Mouse (Mus musculus) kidney, embryonic 14.5 days (tissue): ENCODE measurements around the gene Vipr2. TPM values are rescaled to one million over a fixed set of nuclear protein-coding genes. Genes with fewer than 3 reads are reported as not detected.

ENCODE experiments used
- ATAC-seq: fragments of 200-750 bp; cut with Nextera tagmentation; 2 replicates; pipeline ENCODE4 v1.8.0; 2017; ENCODE audit warnings: moderate number of reproducible peaks, mild to moderate bottlenecking, moderate TSS enrichment, moderate library complexity; ENCODE audit not compliant: low FRiP score, low TSS enrichment
- H3K27ac ChIP-seq: fragments of 300-500 bp; sonication (generic); 2 replicates; pipeline ENCODE4 v1.5.1; 2014; ENCODE audit warnings: low read depth, mild to moderate bottlenecking, low read length, moderate library complexity, mixed read lengths
- H3K27me3 ChIP-seq: fragments of 300-500 bp; sonication (generic); 2 replicates; pipeline ENCODE4 v1.6.1; 2014; ENCODE audit warnings: mild to moderate bottlenecking, low read length; ENCODE audit not compliant: control insufficient read depth, insufficient read depth
- H3K36me3 ChIP-seq: fragments of 300-500 bp; sonication (generic); 2 replicates; pipeline ENCODE4 v1.6.1; 2014; ENCODE audit warnings: low read length, mixed read lengths; ENCODE audit not compliant: control insufficient read depth, insufficient read depth
- H3K4me1 ChIP-seq: fragments of 300-500 bp; sonication (generic); 2 replicates; pipeline ENCODE4 v1.6.1; 2014; ENCODE audit warnings: low read length, mixed read lengths; ENCODE audit not compliant: control insufficient read depth, insufficient read depth
- H3K4me2 ChIP-seq: fragments of 300-500 bp; sonication (generic); replicated peaks from 2 replicates; pipeline ENCODE4 v1.6.1; 2014; ENCODE audit warnings: low read depth, mild to moderate bottlenecking, low read length
- H3K4me3 ChIP-seq: fragments of 300-500 bp; sonication (generic); 2 replicates; pipeline ENCODE4 v1.5.1; 2014; ENCODE audit warnings: mild to moderate bottlenecking, low read length
- H3K9ac ChIP-seq: fragments of 300-500 bp; sonication (generic); 2 replicates; pipeline ENCODE4 v1.6.1; 2014; ENCODE audit warnings: low read depth, mild to moderate bottlenecking, low read length, moderate library complexity
- H3K9me3 ChIP-seq: fragments of 300-500 bp; sonication (generic); 2 replicates; pipeline ENCODE4 v1.6.1; 2016; ENCODE audit warnings: low read length; ENCODE audit not compliant: control insufficient read depth
- WGBS: fragments of 180-500 bp; shearing (Covaris S2); extraction: QIAGEN DNeasy Blood & Tissue Kit; methylation state at CpG from one replicate; pipeline ENCODE4 v1.1.7; 2014; 5-methylcytosine and 5-hydroxymethylcytosine counted together
- polyA plus RNA-seq: library from polyadenylated mRNA; unstranded; fragments of >200 nt; fragmentation: Nextera tagmentation; extraction: Ambion mirVana; gene quantifications from 2 replicates; pipeline ENCODE4 v1.2.1, GENCODE M21; 2014

Gene Vipr2
- polyA plus RNA-seq, 1 experiment from 2014 or later: 1.4 TPM

DNA sequence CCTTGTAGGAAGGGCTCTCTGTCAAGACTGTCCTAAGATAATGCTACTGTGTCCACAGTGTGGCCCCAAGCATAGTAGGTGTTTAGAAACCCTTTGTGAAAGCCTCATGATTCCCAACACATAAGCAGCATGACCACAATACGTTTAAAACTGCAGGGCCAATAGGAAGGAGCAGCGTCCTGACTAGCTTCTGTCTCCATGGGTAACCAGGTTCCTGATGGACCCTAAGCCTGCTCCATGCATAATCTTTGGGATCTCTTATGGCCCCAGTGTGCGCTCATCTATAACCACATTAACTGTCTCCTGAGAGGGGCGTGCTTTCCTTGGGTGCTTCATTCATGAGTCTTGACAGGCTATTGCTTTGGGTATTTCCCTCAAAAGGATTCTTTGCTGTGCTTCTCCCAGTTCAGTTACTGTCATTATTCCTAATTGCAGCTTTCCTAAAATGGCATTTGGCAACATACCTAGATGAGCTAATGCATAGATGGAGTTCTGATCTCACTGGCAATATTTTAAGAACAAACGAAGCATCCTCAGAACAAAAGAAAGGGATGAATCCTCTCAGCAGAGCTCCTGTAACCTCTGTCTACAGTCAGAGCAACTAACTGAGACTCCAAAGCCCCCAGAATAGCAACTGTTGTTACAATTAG is 9.6 kb downstream of the Vipr2 start:
- Histone ChIP-seq H3K4me1 (no peaks in the 10 kb centered on the region), H3K4me2 (no peak overlapping the region), H3K27ac (no peak overlapping the region), H3K27me3 (no peaks in the 10 kb centered on the region), H3K9me3 (no peaks in the 10 kb centered on the region), H3K9ac (no peak overlapping the region), H3K4me3 (no peak overlapping the region), H3K36me3 (no peaks in the 10 kb centered on the region)
- WGBS: 81% methylated on average over 5 of the region's 5 CpGs
- no peak for ATAC-seq

DNA sequence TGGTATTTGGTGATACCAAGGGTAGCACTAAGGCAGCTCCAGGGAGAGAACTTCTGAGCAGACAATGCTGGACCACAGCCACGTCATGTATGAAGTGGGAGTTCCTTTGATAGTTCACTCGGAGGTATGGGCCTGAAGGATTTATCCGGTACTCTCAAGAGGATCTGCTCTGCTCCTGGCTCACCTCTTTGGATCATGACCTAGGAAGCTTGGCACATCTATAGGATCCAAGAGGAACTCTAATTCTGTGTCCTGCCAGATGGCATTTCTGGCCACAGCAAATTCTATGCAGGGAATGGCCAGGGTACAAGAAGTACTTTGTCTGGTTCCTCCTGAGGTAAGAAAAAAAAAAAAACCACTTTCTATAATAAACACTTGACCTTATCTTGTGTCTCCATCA is 12.3 kb downstream of the Vipr2 start:
- Histone ChIP-seq H3K27ac (no peak overlapping the region), H3K9ac (no peak overlapping the region), H3K4me1 (no peaks in the 10 kb centered on the region), H3K4me2 (no peak overlapping the region), H3K9me3 (no peaks in the 10 kb centered on the region), H3K36me3 (no peaks in the 10 kb centered on the region), H3K27me3 (no peaks in the 10 kb centered on the region), H3K4me3 (no peak overlapping the region)
- WGBS: 86% methylated on average over 3 of the region's 3 CpGs
- no peak for ATAC-seq

DNA sequence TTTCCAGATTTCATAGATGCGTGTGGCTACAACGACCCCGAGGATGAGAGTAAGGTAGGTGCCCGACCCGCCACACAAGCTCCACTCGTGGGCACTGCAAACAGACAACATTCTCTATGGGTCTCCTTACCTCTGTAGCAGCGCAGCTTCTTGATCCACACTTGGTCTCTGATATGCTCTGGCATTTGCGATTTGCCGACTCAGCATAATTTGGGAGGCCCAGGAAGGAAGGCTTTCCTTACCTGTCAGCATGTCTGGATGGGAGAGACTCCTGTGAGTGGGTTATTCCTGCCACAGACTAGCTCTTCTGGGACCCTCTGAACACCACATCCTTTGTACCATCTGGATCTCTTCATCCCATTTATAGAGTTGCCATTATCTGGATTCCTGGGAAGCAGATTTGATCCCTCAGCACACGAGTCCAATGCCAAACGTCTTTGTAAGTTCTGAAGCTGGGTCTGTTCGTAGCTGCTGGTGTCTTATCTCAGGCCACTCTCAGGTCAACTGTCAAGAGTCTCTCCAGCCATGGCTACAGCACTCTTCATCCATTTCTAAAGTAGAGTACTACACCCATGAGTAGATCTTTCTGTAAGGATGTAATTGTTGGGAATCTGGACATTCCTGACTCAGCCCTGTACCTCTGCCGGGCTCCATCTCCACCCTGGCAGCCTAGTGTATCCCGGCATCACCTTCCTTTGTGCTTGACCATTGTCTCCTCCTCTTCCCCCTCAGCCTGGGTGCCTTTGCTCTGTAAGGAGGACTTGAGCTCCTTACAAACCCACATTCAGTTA is 17.4 kb downstream of the Vipr2 start:
- Histone ChIP-seq H3K4me3 (no peak overlapping the region), H3K36me3 (no peaks in the 10 kb centered on the region), H3K9ac (no peak overlapping the region), H3K4me2 (no peak overlapping the region), H3K27ac (no peak overlapping the region), H3K4me1 (no peaks in the 10 kb centered on the region), H3K27me3 (no peaks in the 10 kb centered on the region), H3K9me3 (no peaks in the 10 kb centered on the region)
- 87% methylated on average over 14 of the region's 14 CpGs for WGBS
- no peak for ATAC-seq

DNA sequence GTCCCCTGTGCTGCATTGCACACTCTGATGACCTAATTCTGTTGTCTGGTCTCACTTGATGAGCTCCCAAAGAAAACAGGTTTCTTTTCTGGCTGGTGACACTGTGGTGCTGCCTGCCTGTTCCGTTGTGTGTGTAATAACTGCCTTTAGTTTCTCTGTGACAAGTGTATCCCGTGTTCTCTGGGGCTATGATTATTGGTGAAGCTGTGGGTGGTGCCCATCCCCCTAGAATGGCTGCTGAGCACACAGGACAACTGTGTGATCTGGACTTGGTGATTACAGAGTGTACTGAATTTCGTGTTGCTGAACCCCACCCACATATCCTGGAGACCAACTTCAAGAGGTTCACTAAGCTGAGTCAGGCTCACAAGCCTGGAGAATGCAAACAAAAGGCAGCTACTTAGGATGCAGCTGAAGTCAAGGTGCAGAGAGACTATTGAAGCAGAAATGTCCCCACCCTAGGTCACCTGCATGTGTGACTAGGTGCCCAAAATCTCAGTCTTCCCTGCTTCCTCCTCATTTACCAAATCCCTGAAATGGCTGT is 18.9 kb downstream of the Vipr2 start:
- no peak overlapping the region for H3K27ac ChIP-seq
- H3K9ac ChIP-seq: no peak overlapping the region
- H3K27me3 ChIP-seq: no peaks in the 10 kb centered on the region
- ATAC-seq: no peak
- H3K4me2 ChIP-seq: no peak overlapping the region
- 66% methylated on average over 3 of the region's 3 CpGs for WGBS
- H3K4me3 ChIP-seq: no peak overlapping the region
- no peaks in the 10 kb centered on the region for H3K9me3 ChIP-seq
- H3K4me1 ChIP-seq: no peaks in the 10 kb centered on the region
- no peaks in the 10 kb centered on the region for H3K36me3 ChIP-seq

DNA sequence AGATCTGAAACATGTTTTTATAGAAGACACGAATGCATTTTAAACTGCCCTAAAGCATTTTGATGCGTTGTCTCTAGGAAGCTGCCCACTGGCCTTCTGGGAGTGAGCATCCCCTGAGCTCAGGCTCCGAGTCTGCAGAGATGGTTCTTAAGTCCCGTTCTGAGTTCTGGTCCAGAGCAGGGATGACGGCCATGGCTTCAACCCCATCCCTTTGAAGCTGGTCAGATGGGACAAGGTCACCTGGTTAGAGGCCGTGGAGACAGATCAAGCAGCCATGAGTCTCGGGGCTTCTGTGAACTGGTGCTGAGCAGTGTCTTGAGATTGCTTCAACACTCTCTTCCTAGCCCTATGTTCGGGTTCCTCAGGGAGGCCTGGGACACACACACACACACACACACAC is 19.6 kb downstream of the Vipr2 start:
- Histone ChIP-seq H3K4me1 (no peaks in the 10 kb centered on the region), H3K27ac (no peak overlapping the region), H3K9ac (no peak overlapping the region), H3K36me3 (no peaks in the 10 kb centered on the region), H3K4me3 (no peak overlapping the region), H3K27me3 (no peaks in the 10 kb centered on the region), H3K4me2 (no peak overlapping the region), H3K9me3 (no peaks in the 10 kb centered on the region)
- WGBS: 91% methylated on average over 8 of the region's 8 CpGs
- no peak for ATAC-seq

DNA sequence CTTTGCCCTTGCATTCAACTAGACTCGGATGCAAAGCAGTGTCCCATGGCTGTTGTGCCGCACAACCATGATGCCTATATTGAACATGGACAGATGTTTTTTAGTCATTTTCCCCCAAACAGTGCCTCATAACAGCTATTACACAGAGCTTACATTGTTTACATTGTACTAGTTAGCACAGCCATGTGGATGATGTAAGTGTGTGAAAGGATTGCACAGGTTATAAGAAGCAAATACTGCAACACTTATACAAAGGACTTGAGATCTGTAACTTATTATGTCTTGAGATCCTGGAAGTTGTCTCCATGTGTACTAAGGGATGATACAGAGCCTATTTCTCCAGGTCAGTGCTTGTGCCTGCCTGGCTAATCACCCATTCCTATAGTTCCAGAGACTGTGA is 24.4 kb downstream of the Vipr2 start:
- Histone ChIP-seq H3K4me2 (no peak overlapping the region), H3K27me3 (no peaks in the 10 kb centered on the region), H3K27ac (no peak overlapping the region), H3K4me1 (no peaks in the 10 kb centered on the region), H3K9me3 (no peaks in the 10 kb centered on the region), H3K9ac (no peak overlapping the region), H3K4me3 (no peak overlapping the region), H3K36me3 (no peaks in the 10 kb centered on the region)
- 90% methylated on average over 2 of the region's 2 CpGs for WGBS
- ATAC-seq: no peak

DNA sequence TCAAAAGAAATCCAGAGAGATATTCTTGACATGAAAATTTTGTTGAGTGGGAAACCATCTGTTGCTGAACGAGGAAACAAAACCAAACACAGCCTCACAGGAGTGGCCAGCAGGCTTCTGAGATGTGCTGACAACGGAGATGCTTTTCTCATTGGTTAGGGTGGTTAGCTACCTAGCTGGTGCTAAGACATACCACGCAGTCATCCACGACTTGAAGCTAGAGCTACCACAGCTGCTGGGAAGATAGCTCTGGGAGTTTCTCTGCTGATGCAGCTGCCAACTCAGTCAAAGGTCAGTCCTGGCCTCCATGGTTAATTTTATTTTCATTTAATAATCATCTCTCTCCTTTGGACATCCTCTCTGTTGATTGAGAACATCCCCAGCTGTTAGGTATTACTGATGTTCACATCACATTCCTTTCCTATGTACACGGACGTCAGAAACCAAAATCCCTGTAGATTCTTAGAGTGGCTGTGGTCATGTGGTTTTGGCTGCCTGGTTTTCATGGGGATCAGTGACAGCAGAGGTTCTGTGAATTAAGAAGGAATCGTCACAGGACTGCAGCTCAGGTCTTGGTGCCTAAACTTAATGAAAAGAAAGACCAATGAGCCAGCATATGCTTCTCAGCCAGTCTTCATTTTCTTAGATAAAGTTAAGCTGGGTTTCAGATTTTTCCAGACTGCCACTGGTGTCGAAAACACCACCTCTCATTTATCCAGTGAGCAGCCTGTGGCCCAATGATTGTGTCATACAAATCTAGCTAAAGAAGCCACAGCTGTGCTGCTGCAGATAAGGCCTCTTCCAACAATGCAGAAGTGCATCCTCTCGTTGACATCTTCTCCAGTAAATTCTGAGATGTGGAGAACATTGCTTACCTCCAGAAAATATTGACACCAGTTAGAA is 32.2 kb downstream of the Vipr2 start:
- Histone ChIP-seq H3K4me2 (no peak overlapping the region), H3K4me1 (no peaks in the 10 kb centered on the region), H3K27me3 (no peaks in the 10 kb centered on the region), H3K9me3 (no peaks in the 10 kb centered on the region), H3K27ac (no peak overlapping the region), H3K4me3 (no peak overlapping the region), H3K36me3 (no peaks in the 10 kb centered on the region), H3K9ac (no peak overlapping the region)
- ATAC-seq: no peak
- 82% methylated on average over 9 of the region's 9 CpGs for WGBS

DNA sequence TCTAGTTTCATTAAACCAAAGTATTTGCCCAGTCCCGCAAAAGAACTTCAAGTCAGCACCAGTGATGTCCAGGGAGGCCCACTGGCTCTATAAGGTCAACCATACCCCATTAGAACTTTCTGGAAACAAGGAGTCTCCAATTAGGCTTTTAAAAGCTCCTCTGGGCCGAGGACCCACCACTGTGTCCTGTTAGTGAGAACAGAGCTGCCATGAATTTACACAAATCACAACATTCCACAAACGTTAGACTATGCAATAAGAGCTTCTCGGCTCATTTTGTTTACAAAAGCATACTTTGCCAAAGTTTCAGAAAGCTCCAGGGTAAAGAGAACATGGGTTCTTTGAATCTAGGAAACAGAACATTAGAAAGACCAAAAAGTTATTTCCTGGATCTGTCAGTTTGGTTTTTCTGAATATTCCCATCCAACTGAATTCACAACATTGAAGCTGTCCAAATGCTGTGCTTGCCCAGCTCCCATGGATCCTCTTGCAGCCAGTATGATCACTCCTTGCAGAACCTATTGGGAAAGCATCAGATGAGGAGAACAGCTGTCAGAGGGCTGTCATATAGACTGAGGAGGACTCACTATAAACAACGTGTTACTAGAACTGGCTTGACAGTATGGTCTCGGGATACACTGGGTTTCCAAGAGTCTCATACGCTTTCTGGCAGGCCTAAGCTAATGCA is 33.6 kb downstream of the Vipr2 start:
- H3K4me1 ChIP-seq: no peaks in the 10 kb centered on the region
- no peaks in the 10 kb centered on the region for H3K9me3 ChIP-seq
- no peaks in the 10 kb centered on the region for H3K36me3 ChIP-seq
- no peak overlapping the region for H3K4me2 ChIP-seq
- H3K27ac ChIP-seq: no peak overlapping the region
- WGBS: 82% methylated on average over 7 of the region's 7 CpGs
- H3K9ac ChIP-seq: no peak overlapping the region
- ATAC-seq: no peak
- no peak overlapping the region for H3K4me3 ChIP-seq
- no peaks in the 10 kb centered on the region for H3K27me3 ChIP-seq
